Mouse (Mus musculus) lung, postnatal 10 days (tissue): ENCODE data around the gene Car5a.

Source experiments
- DNase-seq: peaks from one replicate; pipeline ENCODE4 v3.0.0; 2021

Gene Car5a

DNA sequence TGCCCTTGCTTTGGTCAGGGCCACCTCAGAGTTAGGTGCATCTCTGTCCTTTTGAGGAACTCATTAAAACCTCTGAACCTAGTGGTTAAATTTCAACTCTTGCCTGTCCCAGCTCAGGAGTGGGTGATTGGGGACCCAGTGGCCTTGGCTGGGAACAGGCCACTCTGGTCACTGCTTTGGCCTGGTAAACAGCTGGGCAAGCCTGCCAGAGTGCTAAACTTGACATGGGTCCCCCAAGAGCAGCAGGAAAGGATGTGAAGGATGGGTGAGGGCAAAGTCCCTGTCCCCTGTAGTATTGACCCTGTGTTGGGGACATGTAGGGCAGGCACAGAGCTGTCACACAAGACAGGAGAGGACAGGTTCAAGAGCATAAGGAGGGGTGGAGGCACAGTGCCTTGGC lies at the start of gene Car5a:
TSS of gene Car5a (minus strand) at position 74 of the 400 bp plus-strand sequence.
- DNase-seq: no peak

- no peak for DNase-seq
Observed at GRCm38 (mm10) chr8:121992911-121993310, 48.2 kb upstream of the Car5a start.

DNA sequence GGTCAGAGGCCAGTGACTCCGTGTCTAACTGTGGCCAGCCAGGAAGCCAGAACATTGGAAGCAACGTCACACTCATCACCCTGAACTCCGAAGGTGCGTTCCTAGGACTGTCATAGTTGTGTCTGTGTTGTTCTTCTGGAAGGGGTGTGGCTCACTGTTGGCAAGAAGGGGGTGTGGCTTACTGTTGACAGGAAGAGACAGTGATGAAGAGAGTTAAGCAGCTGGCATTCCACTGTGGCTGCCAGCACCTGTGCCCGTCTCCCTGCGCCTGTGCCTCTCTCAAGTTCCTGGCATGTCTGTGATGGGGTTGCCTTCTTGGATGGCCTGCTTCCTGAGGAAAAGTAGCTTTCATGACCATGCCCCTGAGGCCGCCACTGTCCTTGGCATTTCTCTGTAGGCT lies 46.9 kb upstream of the Car5a start:
- DNase-seq: no peak

DNA sequence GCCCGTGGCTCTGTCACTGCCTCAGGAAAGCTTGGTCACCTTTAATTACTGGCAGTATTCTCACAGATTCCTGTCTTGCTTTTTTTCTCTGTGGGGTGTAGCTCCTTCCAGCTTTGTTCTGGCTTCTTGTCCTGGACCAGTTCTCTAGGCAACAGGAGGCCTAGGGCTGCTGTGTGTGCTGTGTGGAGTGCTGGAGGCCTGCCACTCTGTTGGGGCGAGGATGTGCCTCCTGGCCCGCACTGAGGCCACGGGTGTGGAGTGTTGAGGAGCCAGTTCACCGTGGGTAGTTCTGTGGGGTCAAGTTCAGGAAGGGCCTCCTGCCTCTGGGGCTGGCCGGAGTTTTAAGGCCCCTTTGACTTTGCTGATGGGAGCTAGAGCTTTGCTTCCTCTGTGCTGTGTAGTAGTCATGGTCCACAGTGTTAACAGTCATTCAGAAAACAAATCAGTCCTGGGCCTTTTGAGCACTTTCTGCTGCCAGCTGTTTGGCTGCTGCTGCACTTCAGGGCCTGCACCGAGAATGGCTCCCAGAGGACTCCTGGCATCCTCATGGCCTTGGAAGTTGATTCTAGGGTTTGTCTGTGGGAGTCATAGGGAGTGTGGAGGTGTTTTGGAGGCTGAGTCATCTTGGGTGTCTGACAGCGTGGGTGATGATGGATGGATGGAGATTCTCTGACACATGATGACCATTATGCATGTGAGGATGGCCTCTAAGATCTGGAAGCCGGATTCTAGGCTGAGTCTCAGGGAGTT lies 46.0 kb upstream of the Car5a start:
- peak; percentile 55 for DNase-seq

DNA sequence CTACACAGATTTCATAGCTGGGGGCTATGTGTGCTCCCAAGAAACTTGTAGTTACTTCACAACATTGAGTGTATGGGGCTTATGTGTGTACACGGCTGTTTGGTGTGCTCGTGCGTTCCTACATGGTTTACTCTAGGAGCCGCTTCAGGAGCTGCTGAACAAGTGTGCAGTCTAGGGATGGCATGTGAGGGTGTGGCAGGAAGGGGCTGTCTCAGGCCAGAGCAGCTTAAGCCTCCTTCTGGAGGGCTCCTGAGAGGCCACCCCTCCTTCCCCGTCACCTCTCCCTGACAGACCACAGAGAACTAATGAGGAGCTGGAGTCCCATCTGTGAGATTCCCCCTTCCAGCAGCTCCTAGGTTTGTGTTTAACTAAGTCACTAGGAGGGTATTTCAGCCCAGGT lies 43.2 kb upstream of the Car5a start:
- DNase-seq: no peak

GRCm38 (mm10) chr8:121985673-121986072 lies 41.0 kb upstream of the Car5a start:
- no peak for DNase-seq

DNA sequence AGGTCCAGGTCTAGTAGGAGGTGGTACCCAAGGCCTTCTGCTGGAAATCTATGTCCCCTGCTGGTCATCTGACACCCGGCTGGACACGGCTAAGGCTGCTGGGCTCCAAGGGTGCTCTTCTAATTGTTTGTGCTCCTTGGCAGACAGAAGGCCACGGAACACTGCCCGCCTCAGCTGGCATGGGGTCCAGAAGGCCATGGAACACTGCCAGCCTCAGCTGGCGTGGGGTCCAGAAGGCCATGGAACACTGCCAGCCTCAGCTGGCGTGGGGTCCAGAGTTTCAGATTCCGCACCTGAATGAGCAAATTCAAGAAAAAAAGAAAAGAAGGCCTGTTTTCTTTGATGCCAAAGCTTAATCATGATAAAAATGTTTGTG lies 36.8 kb upstream of the Car5a start:
- DNase-seq: no peak

GRCm38 (mm10) chr8:121980792-121981519 lies 36.3 kb upstream of the Car5a start:
- no peak for DNase-seq

GRCm38 (mm10) chr8:121978670-121979069 lies 34.0 kb upstream of the Car5a start:
- no peak for DNase-seq

- peak; percentile 49 for DNase-seq
Observed at GRCm38 (mm10) chr8:121977819-121978590, 33.3 kb upstream of the Car5a start.

GRCm38 (mm10) chr8:121973906-121974305 lies 29.2 kb upstream of the Car5a start:
- no peak for DNase-seq

GRCm38 (mm10) chr8:121971488-121972058 lies 26.9 kb upstream of the Car5a start:
- no peak for DNase-seq

DNA sequence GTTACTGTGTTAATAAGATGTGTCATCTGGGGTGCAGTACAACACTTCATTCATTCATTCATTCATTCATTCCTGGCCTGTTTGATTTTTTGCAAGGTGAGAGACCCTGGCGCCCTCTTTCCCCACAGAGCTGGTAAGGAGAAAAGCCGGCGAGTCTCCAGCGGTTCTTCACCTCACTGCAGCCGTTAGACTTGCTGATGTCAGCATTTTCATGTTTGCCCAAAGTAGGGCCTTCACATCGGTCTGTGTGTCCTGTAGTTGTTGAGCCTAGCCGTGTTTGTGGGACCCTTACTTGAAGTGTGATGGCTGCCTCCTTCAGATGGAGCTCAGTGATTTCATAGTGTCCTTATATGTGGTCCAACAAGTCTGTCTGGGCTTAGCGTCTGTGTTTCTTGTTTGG lies 25.5 kb upstream of the Car5a start:
- DNase-seq: no peak

DNA sequence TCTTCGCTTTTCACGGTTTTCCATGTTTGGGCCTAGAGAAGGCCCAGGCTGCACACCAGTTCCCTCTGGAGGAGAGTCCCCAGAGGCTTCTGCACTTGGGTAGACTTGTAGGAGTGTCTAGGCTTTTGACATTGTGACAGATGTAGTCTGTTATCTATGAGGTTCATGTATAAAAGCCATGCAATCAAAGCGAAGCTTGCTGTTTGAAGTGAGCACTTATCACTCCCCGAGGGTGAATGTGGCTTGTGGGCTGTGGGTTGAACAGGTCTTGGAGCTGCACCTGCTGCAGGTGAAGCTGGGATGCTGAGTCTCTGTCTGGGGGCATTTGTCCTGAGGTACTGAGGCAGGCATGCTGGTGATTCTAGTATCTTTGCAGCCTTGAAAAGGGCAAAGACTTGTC lies 23.8 kb upstream of the Car5a start:
- no peak for DNase-seq

GRCm38 (mm10) chr8:121967977-121968376 lies 23.3 kb upstream of the Car5a start:
- peak; percentile 44 for DNase-seq

DNA sequence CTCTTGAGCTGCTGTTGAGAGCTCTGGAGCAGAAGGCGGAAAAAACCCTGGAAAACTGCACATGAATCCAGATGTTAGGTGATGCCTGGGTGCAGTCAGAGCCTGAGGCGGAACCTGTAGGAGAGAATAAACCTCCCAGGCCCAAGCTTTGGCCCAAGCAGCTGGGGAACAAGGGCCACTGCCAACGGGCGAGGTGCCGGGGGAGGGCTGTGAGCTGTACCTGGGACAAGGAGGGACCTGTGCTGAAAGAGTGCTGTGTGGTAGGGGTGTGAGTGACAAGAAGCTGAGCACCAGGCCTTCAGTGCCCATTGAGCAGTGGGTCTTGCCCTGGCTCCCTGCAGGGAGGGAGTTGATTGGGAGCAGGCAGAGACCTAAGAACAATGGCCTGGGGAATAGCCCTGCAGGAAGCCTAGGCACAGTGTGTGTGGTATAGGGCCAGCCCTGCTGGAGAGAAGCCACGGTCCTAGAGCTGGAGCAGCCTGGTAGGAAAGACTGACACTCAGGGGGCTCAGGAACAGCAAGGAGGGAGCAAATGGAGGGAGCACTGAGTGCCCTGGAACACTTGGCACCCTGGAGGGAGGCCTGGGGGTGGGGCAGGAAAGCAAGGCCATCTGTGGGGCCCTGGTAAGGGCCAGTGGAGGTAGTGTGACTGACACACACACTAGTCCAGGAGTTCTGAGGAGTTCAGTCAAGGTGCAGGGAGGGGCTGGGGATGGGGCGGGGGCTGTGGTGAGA lies 22.2 kb upstream of the Car5a start:
- DNase-seq: no peak

DNA sequence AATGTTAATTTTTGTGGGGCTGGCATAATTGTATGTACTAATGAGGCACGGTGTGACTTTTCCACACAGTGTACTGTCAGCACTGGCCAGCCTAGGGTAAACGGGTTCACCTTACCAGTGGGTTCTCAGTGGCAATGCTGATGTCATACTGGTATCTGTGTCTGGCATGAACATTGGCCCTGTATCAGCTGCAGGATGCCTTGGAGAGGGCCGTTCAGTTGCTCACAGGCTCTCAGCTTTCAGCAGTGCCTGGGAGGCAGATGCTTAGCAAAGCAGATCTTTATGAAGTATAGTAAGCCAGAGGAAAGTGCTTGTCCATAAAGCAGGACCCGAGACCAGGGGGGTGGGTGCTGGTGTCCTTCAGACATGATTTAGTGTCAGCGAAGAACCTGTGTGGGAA lies 21.4 kb upstream of the Car5a start:
- no peak for DNase-seq

DNA sequence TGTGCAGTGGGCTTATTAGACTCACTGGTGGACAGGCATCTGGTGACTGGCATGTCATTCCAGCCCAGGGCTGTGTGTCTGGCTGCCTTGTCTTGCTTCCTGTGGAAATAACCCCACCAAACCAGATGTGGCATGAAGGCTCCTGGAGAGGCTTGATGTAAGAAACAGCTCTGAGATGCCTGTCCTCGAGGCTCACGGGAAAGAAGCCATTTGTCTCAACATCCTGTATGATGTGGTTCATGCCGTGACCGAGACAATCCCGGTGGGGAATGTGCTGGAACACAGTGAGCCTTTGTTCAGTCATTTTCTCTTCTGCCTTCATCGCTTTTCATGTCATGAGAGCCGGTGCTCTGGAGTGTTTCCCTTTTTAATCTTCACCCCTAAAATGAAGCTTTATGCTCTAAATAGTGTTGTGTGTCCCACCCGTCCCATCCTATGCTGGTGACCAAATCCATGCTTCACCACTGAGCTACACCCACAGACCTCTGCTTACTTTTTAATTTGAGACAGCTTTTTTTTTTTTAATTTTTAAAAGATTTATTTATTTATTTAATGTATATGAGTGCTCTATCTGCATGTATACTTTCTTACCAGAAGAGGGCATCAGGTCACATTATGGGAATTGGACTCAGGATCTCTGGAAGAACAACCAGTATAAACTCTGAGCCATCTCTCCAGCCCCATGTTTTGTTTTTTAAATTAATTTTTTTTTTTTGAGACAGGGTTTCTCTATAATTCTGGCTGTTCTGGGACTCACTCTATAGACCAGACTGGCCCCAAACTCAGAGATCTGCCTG lies 20.2 kb upstream of the Car5a start:
- DNase-seq: no peak

DNA sequence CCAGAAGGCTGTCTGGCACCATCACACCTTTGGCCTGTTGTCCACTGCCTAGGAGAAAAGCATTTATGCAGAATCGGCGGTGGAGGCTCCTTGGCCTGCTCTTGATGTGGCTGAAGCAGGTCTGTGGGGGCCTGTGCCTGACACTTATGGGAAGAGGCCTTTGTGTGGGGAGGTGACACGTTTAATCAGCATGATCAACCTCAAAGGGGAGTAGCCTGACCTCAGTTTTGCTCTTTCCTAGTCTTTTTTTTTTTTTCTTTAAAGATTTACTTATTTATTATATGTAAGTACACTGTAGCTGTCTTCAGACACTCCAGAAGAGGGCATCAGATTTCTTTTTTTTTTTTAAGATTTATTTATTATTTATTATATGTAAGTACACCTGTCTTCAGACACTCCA lies 18.2 kb upstream of the Car5a start:
- DNase-seq: no peak

DNA sequence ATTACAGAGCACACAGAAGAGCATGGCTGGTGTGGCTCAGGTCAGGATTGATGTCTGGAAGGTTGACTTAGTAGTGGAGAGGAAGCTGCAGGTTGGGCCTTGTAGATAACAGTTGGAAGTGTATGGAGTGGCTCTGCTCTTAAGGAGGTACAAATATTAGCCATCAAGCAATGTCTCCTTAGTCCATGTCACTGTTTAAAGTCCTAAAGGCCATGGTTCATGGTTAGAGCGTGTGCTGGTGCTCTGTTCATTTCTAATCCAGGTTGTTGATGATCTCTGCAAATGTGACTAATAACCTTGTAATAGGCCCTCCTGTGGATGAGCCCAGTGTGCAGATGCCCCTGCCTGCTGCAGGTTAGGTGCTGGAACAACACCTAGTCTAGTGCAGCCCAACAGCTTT lies 13.7 kb upstream of the Car5a start:
- DNase-seq: no peak

- no peak for DNase-seq
Observed at GRCm38 (mm10) chr8:121955825-121956500, 11.3 kb upstream of the Car5a start.
